Mouse (Mus musculus): ENCODE results near the gene Caskin2.

DNA sequence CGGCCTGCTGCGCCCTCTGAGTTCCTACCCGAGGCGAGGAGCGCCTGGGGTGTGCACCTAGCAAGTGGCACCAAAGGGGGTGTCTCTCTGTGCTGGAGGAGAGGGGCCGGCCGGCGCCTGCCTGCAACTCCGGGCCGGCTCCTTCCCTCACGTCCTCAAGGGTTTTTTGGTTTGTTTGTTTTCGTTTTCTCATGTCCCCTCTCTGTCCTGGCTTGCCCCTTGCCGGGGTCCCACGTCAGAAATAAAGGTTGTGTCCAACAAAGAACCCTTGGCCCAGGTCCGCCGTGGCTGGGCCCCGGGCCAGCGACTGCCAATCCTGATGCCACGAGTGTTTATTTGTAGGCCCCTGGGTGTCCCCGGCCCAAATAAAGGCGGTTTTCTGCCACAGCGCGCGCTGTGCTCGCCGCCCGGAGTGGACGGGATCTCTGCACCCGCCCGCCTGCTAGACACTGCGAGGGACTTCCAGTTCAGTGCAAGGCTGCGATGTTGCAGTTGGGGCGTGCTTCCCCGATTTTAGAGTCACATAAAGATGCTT, 47.8 kb downstream of the Caskin2 start:
- no peak for TF ChIP-seq CTCF (IDR thresholded peaks at IDR 0.05; ENCODE audit: insufficient read depth, low read depth, low read length)
- TF ChIP-seq POLR2A (IDR thresholded peaks at IDR 0.05; ENCODE audit: insufficient read depth, low read depth, low read length): no peak

Measured in olfactory bulb, adult 2 months (tissue).